Mouse (Mus musculus) spleen, postnatal 14 days (tissue): ENCODE results near the gene Nceh1.
"Not testable (repeated sequence)": the region's sequence is repeated elsewhere in the genome, so short reads cannot be mapped to it uniquely, and the experiment has no call there.

ENCODE experiments used
- DNase-seq, 2 experiments: peaks; one replicate each; pipeline ENCODE4 v3.0.0; 2021 to 2022; ENCODE audit warnings: low spot score in 2 of 2

The Nceh1 gene

GRCm38 (mm10) chr3:27283071-27283713 lies 100.4 kb downstream of the Nceh1 start:
- no peak for DNase-seq

- DNase-seq: no peak
These were observed 101.0 kb downstream of the Nceh1 start for GRCm38 (mm10) chr3:27283796-27284195.

GRCm38 (mm10) chr3:27284227-27284626 lies 101.5 kb downstream of the Nceh1 start:
- DNase-seq: no peak

DNA sequence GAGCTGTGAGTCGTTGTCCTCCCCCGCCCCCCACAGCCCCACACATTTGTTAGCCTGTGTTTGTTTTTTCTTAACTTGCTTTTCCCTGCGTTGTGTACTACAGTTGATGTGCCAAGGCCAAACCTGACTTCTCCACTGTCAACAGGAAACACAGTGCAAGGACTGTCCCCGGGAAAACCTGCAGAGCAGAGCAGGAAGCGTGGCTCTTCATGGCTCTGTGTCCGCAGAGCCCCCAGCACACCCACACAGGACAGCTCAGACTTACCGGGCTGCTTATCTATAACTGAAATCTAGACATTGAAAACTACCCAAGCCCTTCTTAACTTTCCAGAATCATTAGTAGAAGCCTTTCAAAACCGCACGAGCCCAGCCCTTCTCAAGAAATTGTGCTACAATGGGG lies 102.3 kb downstream of the Nceh1 start:
- DNase-seq: no peak

GRCm38 (mm10) chr3:27288301-27288700 lies 105.5 kb downstream of the Nceh1 start:
- no peak for DNase-seq

GRCm38 (mm10) chr3:27288909-27289308 lies 106.1 kb downstream of the Nceh1 start:
- no peak for DNase-seq

- DNase-seq: no peak
These were observed 107.5 kb downstream of the Nceh1 start for GRCm38 (mm10) chr3:27290285-27290684.

DNA sequence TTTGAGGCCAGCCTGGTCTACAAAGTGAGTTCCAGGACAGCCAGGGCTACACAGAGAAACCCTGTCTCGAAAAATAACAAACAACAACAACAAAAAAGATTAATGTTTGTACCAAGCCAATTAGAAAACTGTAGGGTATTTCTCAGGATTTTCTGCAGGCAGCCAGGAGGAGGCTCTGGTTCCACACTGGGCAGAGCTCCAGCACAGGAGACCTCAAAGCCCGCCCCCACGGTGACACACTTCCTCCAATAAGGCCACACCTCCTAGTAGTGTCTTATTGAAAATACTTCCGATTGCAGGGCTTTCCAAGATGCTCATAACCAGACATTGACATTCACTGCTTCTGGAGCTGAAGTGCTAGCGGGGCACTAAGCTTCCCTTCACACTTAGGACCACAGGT lies 108.2 kb downstream of the Nceh1 start:
- not testable (repeated sequence) for DNase-seq

DNA sequence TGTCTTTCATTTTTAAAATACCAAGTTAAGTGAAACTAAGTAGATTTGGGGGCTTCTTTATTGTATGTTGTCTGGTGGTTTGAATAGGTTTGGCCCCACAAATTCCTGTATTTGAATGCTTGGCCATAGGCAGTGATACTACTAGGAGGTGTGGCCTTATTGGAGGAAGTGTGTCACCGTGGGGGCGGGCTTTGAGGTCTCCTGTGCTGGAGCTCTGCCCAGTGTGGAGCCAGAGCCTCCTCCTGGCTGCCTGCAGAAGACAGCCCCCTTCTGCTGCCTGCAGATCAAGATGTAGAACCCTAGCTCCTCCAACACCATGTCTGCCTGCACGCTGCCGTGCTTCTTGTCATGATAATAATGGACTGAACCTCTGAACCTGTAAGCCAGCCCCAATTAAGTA lies 108.6 kb downstream of the Nceh1 start:
- DNase-seq: not testable (repeated sequence)

DNA sequence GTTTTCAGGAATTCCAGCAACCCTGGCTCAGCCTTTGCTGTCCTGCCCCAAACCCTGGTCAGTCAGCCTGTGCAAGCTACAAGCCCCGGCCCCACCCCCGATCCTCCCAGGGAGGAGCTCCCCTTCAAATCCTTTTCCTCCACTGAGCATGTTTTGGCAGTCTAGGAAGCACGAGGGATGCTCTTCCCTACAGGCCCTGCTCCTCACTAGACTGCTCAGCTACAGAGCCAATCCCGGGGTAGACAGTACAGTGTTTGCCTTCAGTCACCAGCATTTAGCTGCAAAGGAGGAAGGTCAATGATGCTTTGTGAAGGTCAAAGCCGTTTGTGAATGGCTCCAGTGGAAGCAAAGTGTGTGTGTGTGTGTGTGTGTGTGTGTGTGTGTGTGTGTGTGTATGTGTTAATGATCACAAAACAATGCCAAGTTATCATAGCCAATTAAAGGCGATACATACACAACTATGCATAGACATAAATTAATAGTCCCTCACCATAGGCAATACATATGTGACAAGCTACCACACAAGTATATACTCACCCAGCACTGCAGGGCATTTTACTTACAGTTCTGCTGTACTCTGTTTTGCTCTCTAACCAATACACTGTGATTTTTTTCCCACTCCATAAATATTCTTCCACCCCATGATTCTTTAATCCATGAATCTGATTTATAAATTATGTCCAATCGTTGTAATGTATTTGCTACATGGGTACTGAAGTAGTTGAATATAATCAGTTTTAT lies 111.0 kb downstream of the Nceh1 start:
- no peak for DNase-seq

DNA sequence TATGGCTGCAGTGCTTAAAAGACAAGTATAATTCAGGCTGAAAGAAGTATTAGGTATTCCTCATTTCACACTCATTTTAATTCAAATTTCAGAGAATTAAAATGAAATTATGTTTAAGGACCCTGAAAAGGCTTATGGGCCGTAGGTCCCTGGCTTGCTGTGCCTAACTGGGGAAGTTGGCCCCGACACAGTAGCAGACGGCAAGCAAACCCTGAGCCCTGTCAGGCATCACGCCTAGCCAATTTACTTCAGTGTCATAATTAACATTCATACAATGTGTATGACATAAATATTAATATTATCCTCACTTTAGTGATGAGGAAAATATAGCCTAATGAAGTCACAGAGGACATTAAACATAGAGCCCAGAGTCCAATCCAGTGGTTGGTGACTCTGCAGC lies 117.7 kb downstream of the Nceh1 start:
- no peak for DNase-seq

- DNase-seq: no peak
These were observed 119.7 kb downstream of the Nceh1 start for GRCm38 (mm10) chr3:27302339-27303022.

GRCm38 (mm10) chr3:27306815-27307214 lies 124.0 kb downstream of the Nceh1 start:
- no peak for DNase-seq

GRCm38 (mm10) chr3:27310973-27311372 lies 128.2 kb downstream of the Nceh1 start:
- no peak for DNase-seq

- DNase-seq: no peak
These were observed 128.7 kb downstream of the Nceh1 start for GRCm38 (mm10) chr3:27311475-27311874.

GRCm38 (mm10) chr3:27314506-27315164 lies 131.9 kb downstream of the Nceh1 start:
- no peak for DNase-seq

- DNase-seq: peak in 1 of 2 experiments; percentile 20
These were observed 134.0 kb downstream of the Nceh1 start, which contains the start of gene Tnfsf10 for GRCm38 (mm10) chr3:27316559-27317287. Gene Tnfsf10 (plus strand): TSS chr3:27317028.

DNA sequence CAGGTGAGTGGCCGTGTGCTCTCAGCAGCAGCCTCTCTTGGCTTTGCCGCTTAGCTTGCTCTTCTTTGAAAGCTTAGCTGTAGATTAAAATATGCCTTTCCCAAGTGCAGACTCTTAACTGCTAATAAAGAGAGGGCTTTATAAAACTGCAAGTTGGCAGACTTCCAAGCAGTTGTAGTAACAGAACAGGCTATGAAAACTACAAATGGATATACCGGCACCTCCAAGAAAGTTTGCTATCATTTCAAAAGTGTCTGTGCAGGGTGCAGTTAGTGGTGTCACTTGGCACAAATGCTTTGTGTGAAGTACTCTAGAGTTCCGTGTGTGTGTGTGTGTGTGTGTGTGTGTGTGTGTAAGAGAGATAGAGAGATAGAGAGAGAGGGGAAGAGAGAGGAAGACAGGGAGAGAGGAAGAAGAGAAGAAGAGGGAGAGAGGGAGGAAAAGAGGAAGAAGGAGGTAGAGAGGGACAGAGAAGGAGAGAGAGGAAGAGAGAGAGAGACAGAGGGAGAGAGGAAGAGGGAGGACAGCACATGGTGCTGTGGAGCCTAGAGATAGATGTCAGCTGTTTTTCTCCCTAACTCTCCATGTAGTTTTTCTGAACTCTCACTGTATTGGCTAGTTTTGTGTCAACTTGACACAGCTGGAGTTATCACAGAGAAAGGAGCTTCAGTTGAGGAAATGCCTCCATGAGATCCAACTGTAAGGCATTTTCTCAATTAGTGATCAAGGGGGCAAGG lies 134.7 kb downstream of the Nceh1 start:
- DNase-seq: no peak

DNA sequence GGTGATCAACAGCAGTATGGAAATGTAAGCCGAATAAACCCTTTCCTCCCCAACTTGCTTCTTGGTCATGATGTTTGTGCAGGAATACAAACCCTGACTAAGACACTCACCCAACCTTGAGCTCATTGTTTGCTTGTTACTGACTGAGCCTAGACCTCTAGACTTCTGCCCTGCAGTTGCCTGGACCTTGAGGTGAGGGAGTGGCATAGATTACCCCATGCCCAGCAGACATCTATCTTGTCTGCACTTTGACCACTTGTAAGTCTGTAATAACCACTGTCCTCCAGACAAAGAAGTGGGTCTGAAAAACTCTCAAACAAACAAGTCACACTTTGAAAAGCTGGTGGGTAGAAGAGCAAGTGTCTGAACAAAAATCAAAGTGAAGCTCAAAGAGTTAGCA lies 136.9 kb downstream of the Nceh1 start:
- DNase-seq: no peak

GRCm38 (mm10) chr3:27320613-27321495 lies 138.1 kb downstream of the Nceh1 start:
- no peak for DNase-seq
